Mouse (Mus musculus): Measurements from ENCODE around the gene Lpcat3.
"Not testable (repeated sequence)": the region's sequence is repeated elsewhere in the genome, so short reads cannot be mapped to it uniquely, and the experiment has no call there.

The Lpcat3 gene

GRCm38 (mm10) chr6:124679486-124679885 lies 16.7 kb downstream of the Lpcat3 start:
- no peak for DNase-seq

GRCm38 (mm10) chr6:124682291-124682690 lies 19.5 kb downstream of the Lpcat3 start:
- peak; percentile 49 for DNase-seq

GRCm38 (mm10) chr6:124683591-124684417 lies 21.0 kb downstream of the Lpcat3 start:
- DNase-seq: peak; percentile 81

GRCm38 (mm10) chr6:124685606-124686386 lies 23.0 kb downstream of the Lpcat3 start:
- no peak for DNase-seq

- not testable (repeated sequence) for DNase-seq
These were observed 23.8 kb downstream of the Lpcat3 start for GRCm38 (mm10) chr6:124686644-124687043.

GRCm38 (mm10) chr6:124688151-124688758 lies 25.4 kb downstream of the Lpcat3 start:
- no peak for DNase-seq

GRCm38 (mm10) chr6:124689011-124689410 lies 26.2 kb downstream of the Lpcat3 start:
- DNase-seq: no peak

- DNase-seq: no peak
These were observed 27.7 kb downstream of the Lpcat3 start for GRCm38 (mm10) chr6:124690517-124690916.

GRCm38 (mm10) chr6:124693243-124693981 lies 30.6 kb downstream of the Lpcat3 start:
- peak; percentile 70 for DNase-seq

- DNase-seq: peak; percentile 95
These were observed 31.5 kb downstream of the Lpcat3 start for GRCm38 (mm10) chr6:124694166-124694955.

GRCm38 (mm10) chr6:124696441-124697150 lies 33.8 kb downstream of the Lpcat3 start:
- no peak for DNase-seq

- DNase-seq: no peak
These were observed 35.9 kb downstream of the Lpcat3 start for GRCm38 (mm10) chr6:124698751-124699150.

GRCm38 (mm10) chr6:124699366-124699765 lies 36.5 kb downstream of the Lpcat3 start:
- no peak for DNase-seq

- peak; percentile 69 for DNase-seq
These were observed 37.3 kb downstream of the Lpcat3 start for GRCm38 (mm10) chr6:124699962-124700610.

GRCm38 (mm10) chr6:124701338-124701737 lies 38.5 kb downstream of the Lpcat3 start:
- DNase-seq: no peak

- DNase-seq: no peak
These were observed 39.4 kb downstream of the Lpcat3 start for GRCm38 (mm10) chr6:124702102-124702783.

- DNase-seq: peak; percentile 80
These were observed 39.9 kb downstream of the Lpcat3 start for GRCm38 (mm10) chr6:124702784-124703103.

- no peak for DNase-seq
These were observed 41.0 kb downstream of the Lpcat3 start for GRCm38 (mm10) chr6:124703789-124704188.

GRCm38 (mm10) chr6:124704417-124704816 lies 41.6 kb downstream of the Lpcat3 start:
- DNase-seq: no peak

GRCm38 (mm10) chr6:124706061-124706627 lies 43.3 kb downstream of the Lpcat3 start:
- DNase-seq: no peak

Data from kidney, adult 9 months (tissue).